Mouse (Mus musculus): ENCODE results near the gene Sh3bp2.

- TF ChIP-seq CTCF (IDR thresholded peaks at IDR 0.05; ENCODE audit: control insufficient read depth, insufficient read depth, insufficient read length) (no peak), MYOD1 (IDR thresholded peaks at IDR 0.05; ENCODE audit: control insufficient read depth, insufficient read length, low read depth) (no peak), MAX (IDR thresholded peaks at IDR 0.05) (no peak)
Observed at GRCm38 (mm10) chr5:34496745-34497144, 28.9 kb upstream of the Sh3bp2 start.

All from C2C12 (cell line).